Mouse (Mus musculus) hindbrain, embryonic 16.5 days (tissue): ENCODE measurements around the gene Foxp1. TPM values are rescaled to one million over a fixed set of nuclear protein-coding genes. Genes with fewer than 3 reads are reported as not detected.

Experiments used
- ATAC-seq: fragments of 200-750 bp; cut with Nextera tagmentation; 2 replicates; pipeline ENCODE4 v1.8.0; 2017; ENCODE audit warnings: moderate TSS enrichment, moderate library complexity
- H3K27ac ChIP-seq: fragments of 300-500 bp; sonication (generic); 2 replicates; pipeline ENCODE4 v1.5.1; 2014; ENCODE audit warnings: low read depth, mild to moderate bottlenecking, control low read depth, low read length, moderate library complexity
- H3K27me3 ChIP-seq: fragments of 300-500 bp; sonication (generic); replicated peaks from 2 replicates; pipeline ENCODE4 v1.6.1; 2014; ENCODE audit warnings: low read length; ENCODE audit not compliant: control insufficient read depth, insufficient read depth
- H3K36me3 ChIP-seq: fragments of 300-500 bp; sonication (generic); 2 replicates; pipeline ENCODE4 v1.6.1; 2014; ENCODE audit warnings: mild to moderate bottlenecking, low read length, moderate library complexity, mixed read lengths; ENCODE audit not compliant: control insufficient read depth, insufficient read depth
- H3K4me1 ChIP-seq: fragments of 300-500 bp; sonication (generic); 2 replicates; pipeline ENCODE4 v1.6.1; 2014; ENCODE audit warnings: low read depth, low read length; ENCODE audit not compliant: control insufficient read depth, insufficient read depth
- H3K4me2 ChIP-seq: fragments of 300-500 bp; sonication (generic); 2 replicates; pipeline ENCODE4 v1.6.1; 2014; ENCODE audit warnings: mild to moderate bottlenecking, low read length, control low read depth, moderate library complexity
- H3K4me3 ChIP-seq: fragments of 300-500 bp; sonication (generic); 2 replicates; pipeline ENCODE4 v1.5.1; 2014; ENCODE audit warnings: mild to moderate bottlenecking, low read length, control low read depth, moderate library complexity
- H3K9ac ChIP-seq: fragments of 300-500 bp; sonication (generic); 2 replicates; pipeline ENCODE4 v1.6.1; 2014; ENCODE audit warnings: low read depth, mild to moderate bottlenecking, control low read depth, low read length, moderate library complexity
- H3K9me3 ChIP-seq: fragments of 300-500 bp; sonication (generic); 2 replicates; pipeline ENCODE4 v1.6.1; 2014; ENCODE audit warnings: mild to moderate bottlenecking, low read length, moderate library complexity; ENCODE audit not compliant: control insufficient read depth
- WGBS: fragments of 180-500 bp; shearing (Covaris S2); extraction: QIAGEN DNeasy Blood & Tissue Kit; methylation state at CpG from one replicate; pipeline ENCODE4 v1.1.7; 2014; 5-methylcytosine and 5-hydroxymethylcytosine counted together
- polyA plus RNA-seq: library from polyadenylated mRNA; unstranded; fragments of >200 nt; fragmentation: Nextera tagmentation; extraction: Ambion mirVana; gene quantifications from 2 replicates; pipeline ENCODE4 v1.2.1, GENCODE M21; 2015

Gene Foxp1
- polyA plus RNA-seq, 1 experiment from 2014 or later, result 47.8 TPM

DNA sequence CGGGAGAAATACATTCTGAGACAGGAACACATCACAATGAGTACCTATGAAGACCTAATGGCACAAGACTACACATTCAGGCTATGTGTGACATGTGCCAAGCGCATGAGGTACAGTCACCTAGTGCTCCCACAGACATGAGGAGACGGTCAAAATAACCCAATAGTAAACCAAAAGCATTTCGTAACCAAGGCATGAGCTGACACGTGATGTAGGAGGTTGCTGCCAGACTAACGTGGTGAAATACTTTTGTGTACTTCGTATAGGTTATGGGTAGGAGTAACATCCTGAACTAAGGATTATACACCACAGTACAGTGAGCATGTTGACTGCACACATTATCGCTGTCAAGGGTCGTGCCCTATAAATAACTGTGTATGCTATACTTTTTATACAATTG lies 520.9 kb downstream of the Foxp1 start:
- H3K27ac ChIP-seq, result no peak overlapping the region
- H3K4me2 ChIP-seq, result no peak overlapping the region
- peaks cover 10% of the 10 kb centered on the region for H3K4me1 ChIP-seq
- peaks cover 3% of the 10 kb centered on the region; the same call in 1 of the 2 replicates for H3K27me3 ChIP-seq
- H3K9me3 ChIP-seq, result no peaks in the 10 kb centered on the region
- no peak for ATAC-seq
- 95% methylated on average over 9 of the region's 9 CpGs for WGBS
- no peaks in the 10 kb centered on the region for H3K36me3 ChIP-seq
- H3K9ac ChIP-seq, result no peak overlapping the region
- no peak overlapping the region for H3K4me3 ChIP-seq

DNA sequence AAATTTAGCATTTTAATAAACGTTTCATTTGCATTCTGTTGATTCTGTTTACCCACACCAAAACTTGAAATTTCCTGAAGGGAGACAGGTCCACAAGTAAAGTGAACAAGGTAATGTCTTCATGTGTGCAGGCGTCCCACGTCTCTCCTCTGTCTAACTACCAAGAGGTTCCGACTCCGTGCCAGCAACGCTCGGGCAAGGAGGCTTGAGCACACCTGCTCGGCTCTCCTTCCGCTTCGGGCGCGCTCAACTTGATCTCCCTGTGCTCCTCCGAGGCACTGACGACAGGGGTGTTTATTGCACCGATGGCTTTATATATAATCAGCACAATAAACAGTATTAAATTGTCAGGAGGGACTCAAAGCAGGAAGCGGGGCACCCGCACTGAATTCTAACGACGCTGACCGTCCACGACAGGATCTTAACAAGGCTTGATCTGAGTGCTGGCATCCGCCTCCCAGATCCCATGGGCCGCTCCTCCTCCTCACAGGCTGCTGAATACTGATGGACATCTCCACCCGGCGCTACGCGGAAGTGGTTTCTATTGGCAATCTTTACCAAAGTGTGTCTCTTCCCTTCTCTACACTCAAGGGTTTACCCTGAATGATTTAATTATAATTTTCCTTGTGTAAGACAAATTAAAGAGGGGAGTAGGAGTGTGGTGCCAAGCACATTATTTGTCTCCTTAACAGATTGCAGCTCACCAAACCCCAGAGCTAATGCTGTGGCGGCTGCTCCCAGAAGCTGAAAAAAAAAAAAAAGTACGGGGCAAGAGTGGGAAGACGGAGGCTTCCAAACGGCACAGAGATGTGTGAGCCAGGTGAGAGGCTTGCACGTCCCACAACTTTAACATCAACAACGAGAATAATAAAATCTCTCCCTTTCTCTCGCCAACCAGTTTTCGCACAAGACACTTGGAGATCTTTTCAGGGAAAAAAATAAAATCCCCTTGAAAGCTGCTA lies 523.3 kb downstream of the Foxp1 start:
- peak overlapping the region; percentile 39; the same call in 1 of the 2 replicates for H3K9ac ChIP-seq
- no peak overlapping the region for H3K27ac ChIP-seq
- ATAC-seq, result peak; percentile 55; the same call in 1 of the 2 replicates

GRCm38 (mm10) chr6:98997742-98998141 lies 524.8 kb downstream of the Foxp1 start:
- WGBS, result 77% methylated on average over 9 of the region's 9 CpGs
- Histone ChIP-seq H3K4me3 (no peak overlapping the region), H3K9me3 (no peaks in the 10 kb centered on the region), H3K4me2 (no peak overlapping the region), H3K36me3 (no peaks in the 10 kb centered on the region), H3K27ac (no peak overlapping the region), H3K27me3 (peaks cover 4% of the 10 kb centered on the region; the same call in 1 of the 2 replicates), H3K9ac (no peak overlapping the region), H3K4me1 (peaks cover 16% of the 10 kb centered on the region)
- no peak for ATAC-seq

More for the DNA sequence above, 523.3 kb downstream of the Foxp1 start:
- WGBS, result 47% methylated on average over 35 of the region's 35 CpGs
- H3K27me3 ChIP-seq, result peaks cover 4% of the 10 kb centered on the region; the same call in 1 of the 2 replicates
- no peaks in the 10 kb centered on the region for H3K9me3 ChIP-seq
- peaks cover 13% of the 10 kb centered on the region for H3K4me1 ChIP-seq
- H3K36me3 ChIP-seq, result no peaks in the 10 kb centered on the region
- peak overlapping the region; percentile 31 for H3K4me3 ChIP-seq
- peak overlapping the region; percentile 51 for H3K4me2 ChIP-seq

DNA sequence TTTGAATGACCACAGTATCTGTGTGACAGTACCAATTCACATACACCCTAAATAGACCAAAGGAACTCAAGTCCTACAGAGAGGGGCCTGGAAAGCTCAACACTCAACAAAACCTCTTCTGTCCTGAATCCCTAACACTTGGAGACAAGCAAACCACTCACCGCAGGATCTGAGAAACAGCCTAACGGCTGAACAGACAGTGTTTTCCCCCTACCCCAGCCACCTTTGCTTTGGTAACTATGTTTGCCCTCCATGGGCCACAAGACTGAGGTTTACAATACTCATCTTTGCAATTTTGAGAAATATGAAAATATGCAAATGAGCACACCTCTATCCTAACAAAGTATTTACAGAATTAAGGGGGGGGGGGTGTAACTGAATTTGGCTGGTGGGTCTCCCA lies 525.7 kb downstream of the Foxp1 start:
- peaks cover 16% of the 10 kb centered on the region for H3K4me1 ChIP-seq

GRCm38 (mm10) chr6:98996346-98996745 lies 526.2 kb downstream of the Foxp1 start:
- no peak overlapping the region for H3K4me3 ChIP-seq
- H3K9me3 ChIP-seq, result no peaks in the 10 kb centered on the region
- no peak overlapping the region for H3K4me2 ChIP-seq
- WGBS, result 83% methylated on average over 1 of the region's 1 CpGs
- no peak overlapping the region for H3K27ac ChIP-seq
- 0 out of 2 replicates have a peak, but pooled peaks cover 2% of the 10 kb centered on the region for H3K27me3 ChIP-seq
- no peak overlapping the region for H3K9ac ChIP-seq
- peaks cover 16% of the 10 kb centered on the region for H3K4me1 ChIP-seq
- no peak for ATAC-seq
- H3K36me3 ChIP-seq, result no peaks in the 10 kb centered on the region

More for the DNA sequence above, 525.7 kb downstream of the Foxp1 start:
- Histone ChIP-seq H3K9ac (no peak overlapping the region), H3K27ac (no peak overlapping the region), H3K4me3 (no peak overlapping the region), H3K4me2 (no peak overlapping the region), H3K9me3 (no peaks in the 10 kb centered on the region), H3K36me3 (no peaks in the 10 kb centered on the region), H3K27me3 (0 out of 2 replicates have a peak, but pooled peaks cover 2% of the 10 kb centered on the region)
- WGBS, result 93% methylated on average over 2 of the region's 2 CpGs
- no peak for ATAC-seq

- no peak overlapping the region for H3K27ac ChIP-seq
- H3K4me2 ChIP-seq, result no peak overlapping the region
- no peak for ATAC-seq
- H3K4me3 ChIP-seq, result no peak overlapping the region
- WGBS, result 75% methylated on average over 4 of the region's 4 CpGs
- 0 out of 2 replicates have a peak, but pooled peaks cover 2% of the 10 kb centered on the region for H3K27me3 ChIP-seq
- H3K9ac ChIP-seq, result no peak overlapping the region
- no peaks in the 10 kb centered on the region for H3K9me3 ChIP-seq
- H3K4me1 ChIP-seq, result peaks cover 16% of the 10 kb centered on the region
- no peaks in the 10 kb centered on the region for H3K36me3 ChIP-seq
Measured at GRCm38 (mm10) chr6:98995681-98996080, 526.8 kb downstream of the Foxp1 start.

- Histone ChIP-seq H3K36me3 (no peaks in the 10 kb centered on the region), H3K4me1 (peaks cover 16% of the 10 kb centered on the region), H3K27ac (no peak overlapping the region), H3K27me3 (0 out of 2 replicates have a peak, but pooled peaks cover 2% of the 10 kb centered on the region), H3K9ac (no peak overlapping the region), H3K9me3 (no peaks in the 10 kb centered on the region), H3K4me3 (no peak overlapping the region), H3K4me2 (no peak overlapping the region)
- no peak for ATAC-seq
- WGBS, result 69% methylated on average over 4 of the region's 4 CpGs
Measured at GRCm38 (mm10) chr6:98994902-98995301, 527.6 kb downstream of the Foxp1 start.

GRCm38 (mm10) chr6:98994104-98994787 lies 528.3 kb downstream of the Foxp1 start:
- H3K9ac ChIP-seq, result no peak overlapping the region
- peak; percentile 87 for ATAC-seq
- no peaks in the 10 kb centered on the region for H3K9me3 ChIP-seq
- 20% methylated on average over 21 of the region's 21 CpGs for WGBS
- H3K4me2 ChIP-seq, result peak overlapping the region; percentile 39
- H3K4me1 ChIP-seq, result peaks cover 10% of the 10 kb centered on the region
- 0 out of 2 replicates have a peak, but pooled peaks cover 2% of the 10 kb centered on the region for H3K27me3 ChIP-seq
- no peak overlapping the region for H3K4me3 ChIP-seq
- H3K27ac ChIP-seq, result no peak overlapping the region
- H3K36me3 ChIP-seq, result no peaks in the 10 kb centered on the region

- Histone ChIP-seq H3K4me2 (no peak overlapping the region), H3K4me1 (peaks cover 6% of the 10 kb centered on the region; the same call in 1 of the 2 replicates), H3K36me3 (no peaks in the 10 kb centered on the region), H3K4me3 (no peak overlapping the region), H3K27ac (no peak overlapping the region), H3K9ac (no peak overlapping the region), H3K9me3 (no peaks in the 10 kb centered on the region), H3K27me3 (0 out of 2 replicates have a peak, but pooled peaks cover 2% of the 10 kb centered on the region)
- ATAC-seq, result no peak
- WGBS, result 77% methylated on average over 3 of the region's 3 CpGs
Measured at GRCm38 (mm10) chr6:98993231-98993630, 529.3 kb downstream of the Foxp1 start.
